Mouse (Mus musculus): ENCODE results near the gene Olfr643.
"Not testable (repeated sequence)": the region's sequence is repeated elsewhere in the genome, so short reads cannot be mapped to it uniquely, and the experiment has no call there.

Olfr643 gene

DNA sequence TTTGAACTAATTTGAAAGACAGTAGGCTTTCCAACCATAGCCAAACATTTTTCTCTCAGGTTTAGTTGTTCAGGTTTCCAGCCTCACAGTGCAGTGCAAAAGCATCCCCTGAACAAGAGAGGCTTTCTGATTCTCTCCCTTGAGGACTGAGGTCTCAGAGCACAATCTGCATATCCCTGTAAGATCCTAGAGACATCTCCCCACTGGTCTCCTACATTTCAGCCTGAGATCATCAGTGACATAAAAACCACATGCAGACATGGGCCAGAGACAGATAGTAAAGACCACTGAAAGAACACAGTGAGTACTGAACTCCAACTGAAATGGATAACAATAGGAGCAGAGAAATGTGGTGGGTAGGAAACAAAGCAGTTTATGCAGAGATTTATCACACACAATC lies 138.8 kb downstream of the Olfr643 start, which contains the start of gene Olfr638:
Gene Olfr638 (plus strand): TSS at position 301 of the 400 bp plus-strand sequence.
- Histone ChIP-seq H3K4me3 (replicated peaks; ENCODE audit: low read length) (no peak within 1 kb of the TSS), H3K4me1 (replicated peaks; ENCODE audit: low read depth, low read length) (no peaks in the 10 kb centered on the region), H3K9me3 (ENCODE audit: low read length) (no peaks in the 10 kb centered on the region), H3K36me3 (ENCODE audit: insufficient read depth, low read length) (no peaks in the 10 kb centered on the region), H3K27me3 (ENCODE audit: insufficient read depth, low read length) (no peaks in the 10 kb centered on the region)
- no peak for TF ChIP-seq NANOG (IDR thresholded peaks at IDR 0.05; ENCODE audit: borderline replicate concordance, low read length)
- TF ChIP-seq CTCF (conservative IDR thresholded peaks at IDR 0.05; ENCODE audit: low read length) = no peak
- no peak for TF ChIP-seq POU5F1 (IDR thresholded peaks at IDR 0.05; ENCODE audit: borderline replicate concordance, low read length)

DNA sequence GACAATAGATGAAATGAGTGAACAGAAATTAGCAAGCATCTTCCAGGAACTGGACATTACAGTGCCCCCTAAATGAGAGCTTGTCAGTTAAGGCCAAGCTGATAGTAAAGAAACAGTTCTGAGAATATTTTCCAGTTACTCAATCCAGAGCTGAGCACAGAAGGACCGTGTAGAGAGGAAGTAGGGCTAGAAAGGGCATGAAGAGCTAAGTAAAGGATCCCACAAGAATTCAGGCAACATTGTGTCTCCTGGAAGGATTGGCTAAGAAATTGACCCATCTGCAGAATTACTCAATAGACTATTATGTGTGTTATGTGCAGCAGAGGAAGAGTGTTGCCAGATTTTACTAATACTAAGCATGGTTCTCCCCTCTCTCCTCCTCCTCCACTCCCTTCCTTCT lies 165.4 kb downstream of the Olfr643 start:
- Histone ChIP-seq H3K9me3 (ENCODE audit: low read length) (peaks cover 9% of the 10 kb centered on the region; the same call in 1 of the 2 replicates), H3K4me3 (replicated peaks; ENCODE audit: low read length) (no peak overlapping the region), H3K36me3 (ENCODE audit: insufficient read depth, low read length) (no peaks in the 10 kb centered on the region), H3K4me1 (replicated peaks; ENCODE audit: low read depth, low read length) (no peaks in the 10 kb centered on the region), H3K27me3 (ENCODE audit: insufficient read depth, low read length) (no peaks in the 10 kb centered on the region)
- no peak for TF ChIP-seq NANOG (IDR thresholded peaks at IDR 0.05; ENCODE audit: borderline replicate concordance, low read length)
- no peak for TF ChIP-seq POU5F1 (IDR thresholded peaks at IDR 0.05; ENCODE audit: borderline replicate concordance, low read length)
- no peak for TF ChIP-seq CTCF (conservative IDR thresholded peaks at IDR 0.05; ENCODE audit: low read length)

DNA sequence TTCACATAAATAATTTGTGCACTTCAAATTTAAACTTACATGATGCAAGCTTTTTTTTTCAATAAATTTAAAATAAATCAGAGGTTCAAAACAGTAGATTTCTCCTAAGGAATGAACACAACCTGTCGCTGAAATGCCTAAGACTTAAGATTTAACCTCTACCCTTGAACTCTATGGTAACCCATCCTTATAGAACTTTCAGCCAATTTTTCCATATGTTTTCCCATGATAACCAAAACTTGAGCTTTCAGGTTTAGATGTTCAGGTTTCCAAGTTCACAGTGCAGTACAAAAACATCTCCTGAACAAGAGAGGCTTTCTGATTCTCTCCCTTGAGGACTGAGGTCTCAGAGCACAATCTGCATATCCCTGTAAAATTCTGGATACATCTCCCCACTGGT lies 166.4 kb downstream of the Olfr643 start, which contains the start of gene Olfr635:
Gene Olfr635 (plus strand): TSS at position 301 of the 400 bp plus-strand sequence.
- Histone ChIP-seq H3K36me3 (ENCODE audit: insufficient read depth, low read length) (no peaks in the 10 kb centered on the region), H3K4me1 (replicated peaks; ENCODE audit: low read depth, low read length) (no peaks in the 10 kb centered on the region), H3K9me3 (ENCODE audit: low read length) (peaks cover 9% of the 10 kb centered on the region; the same call in 1 of the 2 replicates), H3K4me3 (replicated peaks; ENCODE audit: low read length) (no peak within 1 kb of the TSS), H3K27me3 (ENCODE audit: insufficient read depth, low read length) (no peaks in the 10 kb centered on the region)
- TF ChIP-seq POU5F1 (IDR thresholded peaks at IDR 0.05; ENCODE audit: borderline replicate concordance, low read length) (no peak), NANOG (IDR thresholded peaks at IDR 0.05; ENCODE audit: borderline replicate concordance, low read length) (no peak), CTCF (conservative IDR thresholded peaks at IDR 0.05; ENCODE audit: low read length) (no peak)

DNA sequence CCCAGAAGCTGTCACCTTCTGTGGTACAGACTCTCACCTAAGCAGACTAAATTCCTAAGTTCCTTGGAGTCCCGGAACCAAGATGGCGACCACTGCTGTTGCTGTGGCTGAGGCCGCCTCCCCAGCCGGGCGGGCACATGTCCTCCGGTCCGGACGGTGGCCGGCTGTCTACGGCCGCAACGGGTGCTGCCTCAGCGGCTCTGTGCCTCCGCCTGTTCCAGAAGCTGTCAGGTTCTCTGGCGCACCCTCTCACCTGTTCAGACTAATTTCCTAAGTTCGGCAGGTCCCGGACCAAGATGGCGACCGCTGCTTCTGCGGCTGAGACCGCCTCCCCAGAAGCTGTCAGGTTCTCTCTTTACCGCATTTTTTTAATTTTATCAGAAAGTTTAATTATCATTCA lies 170.3 kb downstream of the Olfr643 start:
- H3K36me3 ChIP-seq (ENCODE audit: insufficient read depth, low read length); H3K27me3 ChIP-seq (ENCODE audit: insufficient read depth, low read length); H3K4me1 ChIP-seq (replicated peaks; ENCODE audit: low read depth, low read length); H3K9me3 ChIP-seq (ENCODE audit: low read length): not testable (repeated sequence)
- H3K4me3 ChIP-seq (replicated peaks; ENCODE audit: low read length) = 0 out of 2 replicates have a peak overlapping the region, but pooled peaks have one; percentile 29

Data from E14TG2a.4 (cell line).